Mouse (Mus musculus) cerebellum, adult 18-20 months (tissue): ENCODE data around the gene Fam214a.

ENCODE experiments used
- DNase-seq, 2 experiments: peaks; one replicate each; pipeline ENCODE4 v3.0.0; 2021

Fam214a gene

DNA sequence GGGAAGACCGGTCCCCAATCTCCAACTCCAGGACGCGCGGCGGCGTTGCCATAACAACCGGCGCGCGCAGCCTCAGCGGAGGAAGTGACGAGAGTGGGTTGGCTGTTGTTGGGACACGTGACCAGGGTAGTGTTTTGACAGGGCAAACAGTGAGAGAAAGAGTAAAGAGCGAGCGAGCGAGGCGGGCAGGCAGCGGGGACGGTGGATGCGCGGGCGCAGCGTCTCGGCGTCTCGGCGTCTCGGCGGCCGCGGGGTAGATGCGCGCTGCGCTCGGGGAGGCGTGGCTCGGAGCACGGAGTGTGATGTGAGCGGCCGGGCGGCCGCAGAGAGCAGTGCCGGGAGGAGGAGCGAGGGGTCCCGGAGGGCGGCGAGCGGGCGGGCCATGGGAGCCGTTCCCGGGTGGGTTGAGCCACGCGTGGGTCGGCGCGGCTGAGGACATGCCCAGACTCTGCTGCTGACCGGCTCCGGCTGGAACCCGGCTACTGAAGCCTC, at the start of gene Fam214a:
Gene Fam214a, plus strand, starts transcription at position 129 of the 492 bp plus-strand sequence.
- peak; percentile 93 to 96 for DNase-seq

DNA sequence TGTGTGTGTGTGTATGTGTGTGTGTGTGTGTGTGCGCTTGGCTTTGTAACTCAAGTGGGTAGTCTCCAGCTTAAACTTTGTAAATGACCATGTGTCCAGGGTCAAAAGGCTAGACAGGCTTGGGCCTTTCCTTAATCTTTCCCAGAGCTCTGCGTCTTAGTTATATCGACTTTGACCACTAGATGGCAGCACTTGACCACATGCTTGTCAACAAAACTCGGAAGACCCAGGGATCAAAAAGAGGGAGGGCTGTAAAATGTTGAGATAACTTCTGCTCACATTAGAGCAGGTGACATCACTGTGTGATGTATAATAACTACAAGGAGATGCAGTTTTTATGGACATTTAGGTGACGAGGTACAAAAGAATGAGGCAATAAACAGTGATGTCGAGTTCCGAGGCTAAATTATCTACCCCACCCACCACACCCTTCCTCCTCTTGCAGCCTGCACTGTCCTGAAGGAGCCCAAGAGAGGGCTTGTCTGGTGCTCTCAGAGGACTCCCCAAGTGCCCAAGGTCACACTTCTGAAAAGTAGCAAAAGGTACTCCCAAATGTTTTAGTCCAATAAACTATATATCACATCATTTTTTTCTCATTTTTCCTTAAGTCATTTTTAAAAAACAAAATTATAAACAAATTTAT, 47.7 kb upstream of the Fam214a start:
- peak; percentile 70 to 78 for DNase-seq

DNA sequence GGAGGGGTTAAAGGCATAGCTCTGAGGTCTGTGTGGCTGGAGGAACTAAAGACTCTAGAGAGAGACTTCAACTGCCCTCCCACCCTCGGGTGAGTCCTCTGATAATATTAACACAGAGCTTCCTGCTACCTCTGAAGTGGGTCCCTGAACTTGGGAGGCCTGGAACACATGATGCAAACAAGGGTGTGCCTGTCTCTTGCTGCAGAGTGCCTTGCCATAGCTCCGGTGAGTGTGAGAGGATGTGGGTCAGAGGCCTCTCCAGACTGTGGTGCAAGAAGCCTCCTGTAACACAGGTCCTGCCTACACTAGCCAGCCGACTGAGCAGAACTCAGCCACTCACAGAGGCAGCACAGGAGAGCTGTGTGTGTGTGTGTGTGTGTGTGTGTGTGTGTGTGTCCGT, 45.7 kb upstream of the Fam214a start:
- no peak for DNase-seq

DNA sequence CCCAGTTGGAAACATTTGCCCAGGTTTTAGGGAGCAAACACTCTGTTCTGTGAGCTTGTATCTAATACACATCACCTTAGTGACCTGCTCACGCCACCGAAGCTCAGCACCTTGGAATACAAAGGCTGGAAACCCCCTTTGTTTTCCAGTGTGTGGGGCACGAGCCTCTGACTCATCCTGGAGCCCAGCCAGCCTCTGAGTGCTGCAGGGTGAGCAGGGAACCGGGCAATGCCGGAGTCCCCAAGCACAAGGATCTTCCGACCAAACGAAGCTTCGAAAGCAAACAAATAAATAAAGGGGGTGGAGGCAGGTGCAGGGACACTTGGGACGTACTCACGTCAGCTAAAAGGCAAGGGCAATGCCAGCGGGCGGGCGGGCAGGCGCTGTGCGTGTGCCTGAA, 43.4 kb upstream of the Fam214a start:
- peak; percentile 16 to 19 for DNase-seq

DNA sequence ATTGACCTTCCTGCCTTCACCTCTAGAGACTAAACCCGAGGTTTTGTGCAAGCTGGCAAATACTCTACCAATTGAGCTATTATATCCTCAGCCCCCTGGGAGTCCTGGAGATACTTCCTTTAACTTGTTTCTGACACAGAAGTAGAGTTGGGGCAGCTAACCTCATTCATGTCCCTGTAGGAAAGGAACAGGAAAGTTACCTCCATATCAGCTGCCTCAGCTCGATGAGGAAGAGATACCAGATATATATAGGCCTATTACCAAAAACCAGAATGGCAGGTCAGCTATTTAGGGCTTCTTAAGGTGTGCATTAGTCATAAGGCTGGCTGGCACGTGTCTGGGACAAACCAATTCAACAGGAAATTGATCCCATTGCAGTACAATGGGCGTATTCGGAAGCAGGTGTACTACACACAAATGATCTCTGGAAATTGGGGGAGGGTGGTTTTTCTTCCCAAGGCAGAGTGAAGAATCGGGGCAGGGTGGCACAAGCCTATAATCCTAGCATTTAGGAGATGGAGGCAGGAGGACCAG, 42.4 kb upstream of the Fam214a start:
- DNase-seq = no peak

DNA sequence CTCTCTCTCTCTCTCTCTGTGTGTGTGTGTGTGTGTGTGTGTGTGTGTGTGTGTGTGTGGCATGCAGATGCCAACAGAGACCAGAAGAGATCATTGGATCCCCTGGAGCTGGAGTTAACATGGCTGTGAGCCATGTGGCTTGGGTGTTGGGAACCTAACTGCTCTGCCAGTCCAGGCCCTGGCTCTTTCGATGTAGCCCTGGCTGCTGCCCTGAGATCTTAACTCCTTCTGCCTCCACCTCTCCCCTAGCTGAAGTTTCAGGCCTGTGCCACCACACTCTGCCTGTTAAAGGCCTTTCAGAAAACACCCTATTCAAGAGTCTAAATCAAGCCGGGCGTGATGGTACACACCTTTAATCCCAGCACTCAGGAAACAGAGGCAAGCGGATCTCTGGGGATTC, 41.3 kb upstream of the Fam214a start:
- DNase-seq = no peak

DNA sequence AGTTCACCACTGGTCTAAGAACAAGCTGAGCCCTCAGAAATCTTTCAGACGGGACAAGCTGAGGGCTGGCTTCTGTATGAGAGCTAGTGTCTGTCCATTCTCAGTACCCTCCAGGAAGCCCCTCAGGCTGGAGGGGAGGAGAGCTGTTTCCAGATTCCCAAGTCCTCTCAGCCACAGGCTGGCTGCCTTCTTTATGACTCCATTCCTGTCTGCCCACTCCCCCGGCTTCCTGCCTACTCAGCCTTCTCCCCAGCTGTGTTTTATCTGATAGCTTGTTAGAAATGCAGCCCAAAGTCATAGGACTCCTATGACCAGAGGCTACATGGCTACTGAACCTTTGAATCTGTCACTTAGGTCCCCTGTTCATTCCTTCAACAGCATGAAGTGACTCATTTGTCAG, 40.8 kb upstream of the Fam214a start:
- no peak for DNase-seq

DNA sequence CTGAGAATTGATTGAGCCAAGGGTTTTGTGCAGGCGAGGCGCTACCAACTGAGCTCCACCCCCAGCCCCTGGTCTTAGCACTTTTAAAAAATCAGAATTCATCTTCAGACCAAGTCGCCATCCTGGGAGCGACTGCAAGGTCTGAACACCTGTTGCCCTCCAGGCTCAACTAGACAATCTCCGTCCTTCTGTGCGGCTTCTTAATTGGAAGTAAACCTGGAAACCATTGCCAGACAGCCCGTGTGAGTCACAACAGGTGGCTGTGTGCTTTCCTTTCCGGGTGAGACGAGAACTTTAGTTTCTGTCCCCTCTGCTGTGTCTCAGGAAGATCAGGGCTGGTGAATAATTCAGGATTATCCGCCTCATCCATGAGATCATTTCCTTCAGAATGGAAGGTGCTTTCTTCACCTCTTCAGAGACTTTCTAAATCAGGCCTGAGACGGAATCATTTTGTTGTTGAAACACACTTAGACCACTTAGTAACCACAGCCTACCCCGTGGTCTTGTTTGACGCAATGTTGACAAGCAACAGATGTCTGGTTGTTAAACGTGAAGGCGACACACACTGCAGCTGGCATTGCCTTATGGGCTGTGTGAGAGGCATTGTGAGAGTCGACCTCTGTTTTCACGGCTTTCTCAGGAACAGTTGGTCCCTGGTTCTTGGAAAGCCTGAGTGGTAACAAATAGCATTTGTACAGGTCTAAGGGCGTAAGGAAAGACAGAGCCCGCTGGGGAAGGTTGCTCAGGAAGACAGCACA, 39.9 kb upstream of the Fam214a start:
- no peak for DNase-seq

DNA sequence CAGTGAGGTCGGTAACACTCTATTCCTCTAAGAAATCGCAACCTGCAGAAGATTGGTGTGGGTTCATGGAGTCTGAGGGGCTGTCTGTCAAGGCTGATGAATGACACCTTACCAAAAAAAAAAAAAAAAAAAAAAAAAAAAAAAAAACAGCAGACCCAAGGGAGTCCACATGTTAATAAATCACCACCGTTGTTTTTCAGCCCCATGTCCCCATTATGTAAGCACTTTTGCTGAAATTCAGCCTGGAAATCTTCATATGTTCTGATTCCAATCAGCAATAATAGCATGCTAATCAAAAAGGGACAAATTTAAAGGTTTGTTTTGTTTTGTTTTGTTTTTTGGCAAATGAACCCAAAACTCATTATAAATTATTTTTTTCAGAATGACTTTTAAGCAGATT, 37.1 kb upstream of the Fam214a start:
- no peak for DNase-seq

DNA sequence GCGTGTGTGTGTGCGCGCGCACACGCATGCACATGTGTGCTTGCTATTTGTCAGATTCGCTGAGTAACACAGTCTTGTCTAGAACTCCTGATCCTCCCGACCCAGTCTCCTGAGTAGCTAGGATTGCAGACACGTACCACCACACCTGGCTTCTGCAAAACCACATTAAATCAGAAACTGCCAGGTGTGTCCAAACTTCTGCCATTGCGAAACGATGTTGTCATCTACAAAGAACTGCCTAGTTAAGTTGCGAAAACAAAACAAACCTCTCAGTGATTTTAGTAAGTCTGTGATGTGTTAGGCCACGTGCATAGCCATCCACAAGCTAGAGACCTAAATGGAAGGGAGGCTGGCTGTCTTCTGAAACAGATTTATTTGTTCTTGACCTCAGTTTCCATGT, 32.2 kb upstream of the Fam214a start:
- DNase-seq = no peak

DNA sequence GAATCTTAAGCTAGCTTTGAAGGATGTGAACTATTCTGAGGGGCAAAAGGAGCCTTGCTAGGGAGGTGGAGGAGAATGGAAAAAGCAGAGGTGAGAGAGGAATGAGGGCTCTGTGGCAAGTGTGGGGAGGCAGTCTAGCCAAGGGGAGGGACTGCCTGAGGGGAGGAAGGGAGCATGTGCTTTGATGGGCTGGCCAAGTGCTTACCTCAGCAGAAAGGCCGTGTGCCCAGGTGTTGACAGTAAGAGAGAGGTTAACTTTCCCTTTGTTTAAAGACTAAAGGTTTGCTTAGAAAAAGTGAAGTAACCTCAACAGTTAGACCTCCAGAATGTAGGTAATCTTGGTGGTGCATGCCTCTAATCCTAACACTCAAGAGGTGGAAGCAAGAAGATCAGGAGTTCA, 31.3 kb upstream of the Fam214a start:
- DNase-seq = no peak

DNA sequence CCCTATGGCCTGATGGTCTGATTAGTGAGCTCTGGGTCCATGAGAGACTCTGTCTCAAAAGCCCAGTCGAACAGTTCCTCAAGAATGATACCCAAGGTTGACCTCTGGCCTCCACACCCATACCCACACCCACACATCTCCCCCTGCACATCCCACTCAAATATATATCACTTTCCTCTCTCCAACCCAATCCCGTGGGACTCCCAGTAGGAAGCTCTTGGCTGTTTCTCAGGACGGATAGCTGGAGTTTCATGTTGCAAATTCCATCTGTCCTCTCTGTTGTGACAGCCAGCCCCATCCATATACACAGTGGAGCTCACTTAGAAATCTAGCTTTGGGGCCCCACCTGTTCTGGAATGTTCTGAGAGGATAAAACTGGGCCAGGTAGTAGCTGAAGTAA, 29.8 kb upstream of the Fam214a start:
- DNase-seq = no peak

DNA sequence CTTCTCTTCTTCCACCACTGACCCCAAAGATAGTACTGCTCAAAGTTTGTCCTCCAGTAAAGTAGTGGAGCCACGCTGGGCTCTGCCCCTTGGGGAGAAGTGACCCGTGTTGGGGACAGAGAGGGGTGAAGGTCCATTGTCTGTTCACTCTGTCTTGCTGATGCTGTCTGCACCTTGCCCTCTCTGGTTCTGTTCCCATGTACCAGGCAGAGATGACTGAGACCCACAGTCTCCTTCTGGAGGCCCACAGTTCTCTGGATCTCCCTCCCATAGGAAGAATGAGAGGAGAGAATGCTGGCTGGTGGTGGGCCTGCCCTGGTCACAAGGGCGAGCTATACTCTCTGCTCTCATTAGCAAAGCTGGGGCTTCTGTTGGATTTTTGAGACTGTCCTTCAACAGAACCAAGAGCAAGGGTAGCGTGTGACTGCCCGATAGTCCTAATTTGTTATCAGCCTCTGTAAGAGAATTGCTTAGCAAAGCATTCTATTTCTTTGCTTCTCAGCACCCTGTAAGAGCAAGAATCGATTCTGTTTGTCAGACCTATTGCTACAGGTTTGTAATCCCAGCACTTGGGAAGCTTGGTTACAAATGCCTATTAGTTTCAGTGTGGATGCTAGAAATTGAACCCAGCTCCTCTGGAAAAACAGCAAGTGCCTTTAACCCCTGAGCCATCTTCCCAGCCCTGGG, 29.2 kb upstream of the Fam214a start:
- DNase-seq = no peak

DNA sequence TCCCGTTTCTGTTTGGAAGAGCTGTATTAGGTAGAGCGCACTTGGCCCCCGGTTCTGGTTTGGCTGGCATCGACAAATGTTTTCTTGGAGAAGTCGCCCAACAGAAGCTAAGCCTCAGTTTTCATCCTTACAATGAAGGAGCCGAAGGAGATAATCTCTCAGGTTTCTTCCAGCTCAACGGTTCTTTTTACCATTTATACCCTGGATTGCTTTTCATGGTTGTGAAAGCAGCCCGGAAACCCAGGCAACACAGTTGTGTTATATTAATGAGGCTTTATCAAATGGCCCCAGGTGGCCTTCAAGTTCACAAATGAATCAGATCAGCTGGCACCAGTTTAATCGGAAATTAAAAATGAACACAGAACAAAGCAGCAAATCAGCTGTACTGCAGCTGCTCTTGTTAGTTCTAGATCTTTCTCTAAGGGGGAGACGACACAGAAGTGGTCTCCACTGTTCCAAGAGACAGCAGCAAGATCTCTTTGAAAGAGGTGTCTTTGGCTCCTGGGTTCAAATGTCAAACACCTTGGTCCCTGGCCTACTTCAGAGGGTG, 27.4 kb upstream of the Fam214a start:
- DNase-seq = no peak

DNA sequence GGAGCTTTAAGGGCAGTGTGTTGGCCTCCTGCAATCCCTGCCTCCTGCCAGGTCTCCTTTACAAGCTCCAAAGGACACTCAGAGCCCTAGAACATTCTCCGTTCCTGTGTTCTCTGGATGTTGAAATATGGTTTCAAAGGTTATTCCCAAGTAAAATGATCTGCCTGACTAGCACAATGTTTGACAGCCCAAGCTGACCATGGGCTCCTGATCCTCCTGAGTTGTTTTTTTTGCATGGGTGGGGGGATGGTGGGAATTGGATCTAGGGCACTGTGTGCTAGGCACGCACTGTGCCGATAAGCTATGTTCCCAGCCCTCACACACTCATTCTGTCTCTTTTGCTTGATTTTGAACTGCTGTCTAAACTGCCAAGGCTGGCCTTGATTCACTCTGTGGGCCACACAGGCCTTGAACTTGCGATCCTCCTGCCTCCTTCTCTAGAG, 22.7 kb upstream of the Fam214a start:
- DNase-seq = no peak

DNA sequence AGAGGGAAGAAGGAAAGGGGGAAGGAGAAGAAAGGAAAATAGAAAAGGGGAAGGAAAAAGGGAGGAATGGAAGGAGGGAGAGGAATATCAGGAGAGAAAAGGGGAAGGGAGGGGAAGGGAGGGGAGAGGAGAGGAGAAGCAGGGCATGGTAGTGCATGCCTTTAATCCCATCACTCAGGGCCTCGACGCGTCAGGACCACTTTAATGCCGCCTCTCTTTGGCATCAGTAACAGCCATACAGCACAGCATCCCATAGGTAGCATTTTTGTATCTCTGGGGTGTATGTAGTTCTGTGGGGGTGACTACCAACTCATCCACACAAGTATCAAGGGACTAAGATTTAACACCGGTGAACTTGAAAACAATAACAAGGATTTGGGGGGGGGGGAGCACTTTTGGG, 22.0 kb upstream of the Fam214a start:
- DNase-seq = no peak

DNA sequence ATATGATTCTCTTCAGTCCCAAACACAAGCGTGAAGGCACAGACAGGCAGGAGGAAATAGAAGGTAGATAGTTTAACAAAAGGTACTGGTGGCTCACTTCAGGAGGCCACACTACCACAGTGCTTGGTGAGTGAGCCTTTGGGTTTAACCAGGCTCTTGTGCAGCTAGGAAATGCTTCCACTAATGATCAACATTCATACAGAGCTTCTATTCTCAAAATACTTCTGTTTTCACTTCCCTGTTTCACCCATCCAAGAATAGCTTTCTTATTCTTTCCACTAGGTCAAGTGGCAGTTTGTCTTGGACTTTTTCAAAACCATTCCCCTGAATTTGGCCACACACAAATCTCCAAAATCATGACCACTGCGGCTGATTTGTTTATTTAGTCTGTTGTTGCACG, 17.4 kb upstream of the Fam214a start:
- DNase-seq = no peak

DNA sequence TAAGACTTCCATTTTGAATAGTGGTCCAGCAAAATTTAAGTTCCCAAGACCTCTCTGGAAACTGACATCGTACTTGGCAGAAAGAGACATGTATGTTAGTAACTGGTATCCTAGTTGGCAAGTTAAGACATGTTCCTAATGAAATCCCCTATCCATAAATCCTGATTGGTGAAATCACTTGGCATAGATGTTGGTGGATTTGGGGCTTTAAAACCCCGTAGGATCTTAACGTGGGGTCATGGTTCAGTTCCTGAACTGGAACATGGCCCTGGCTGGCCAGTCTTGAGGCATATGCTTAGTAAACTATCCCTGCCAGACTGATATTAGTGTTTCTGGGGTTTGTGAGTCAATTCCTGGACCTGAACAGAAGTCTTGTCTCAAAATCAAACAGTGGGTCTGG, 14.9 kb upstream of the Fam214a start:
- no peak for DNase-seq

DNA sequence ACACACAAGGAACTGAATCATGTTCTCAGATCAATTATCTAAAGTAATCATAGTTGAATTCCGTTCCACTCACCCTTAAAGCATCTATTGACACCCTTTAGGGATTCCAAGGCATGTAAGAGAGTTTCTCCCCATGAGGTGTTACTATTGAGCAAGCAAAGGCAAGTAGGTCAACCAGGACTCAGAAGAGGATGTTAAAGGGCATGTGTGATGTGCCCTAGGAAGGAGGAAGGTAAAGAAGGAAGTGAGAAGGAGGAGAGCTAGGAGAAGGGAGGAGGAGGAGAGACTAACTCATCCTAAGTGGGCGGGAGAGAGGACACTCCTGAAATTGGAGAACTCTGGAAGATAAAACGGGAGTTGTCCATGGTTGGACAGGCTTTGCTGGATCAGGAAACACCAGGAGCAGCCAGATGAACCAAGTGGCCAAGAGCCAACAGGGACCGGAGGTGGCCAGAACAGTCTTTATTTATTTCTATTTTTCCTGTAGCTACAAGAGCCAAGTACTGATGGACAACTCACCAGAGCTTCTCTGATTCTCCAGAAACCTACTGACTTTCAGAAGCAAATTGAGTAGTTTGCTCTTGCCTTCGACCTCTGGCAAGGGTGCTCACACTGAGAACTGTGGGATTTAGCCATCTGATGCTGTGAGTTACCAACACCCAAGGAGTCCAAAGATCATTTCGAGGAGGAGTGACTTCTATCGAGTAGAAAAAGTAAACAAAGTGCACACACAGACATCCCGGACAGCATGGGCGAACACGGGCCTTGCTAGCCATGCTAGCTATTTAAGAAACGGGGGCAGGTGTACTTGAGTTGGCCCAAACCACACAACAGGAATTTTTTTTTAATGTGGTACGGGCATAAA, 13.8 kb upstream of the Fam214a start:
- DNase-seq = peak in 1 of 2 experiments; percentile 6

DNA sequence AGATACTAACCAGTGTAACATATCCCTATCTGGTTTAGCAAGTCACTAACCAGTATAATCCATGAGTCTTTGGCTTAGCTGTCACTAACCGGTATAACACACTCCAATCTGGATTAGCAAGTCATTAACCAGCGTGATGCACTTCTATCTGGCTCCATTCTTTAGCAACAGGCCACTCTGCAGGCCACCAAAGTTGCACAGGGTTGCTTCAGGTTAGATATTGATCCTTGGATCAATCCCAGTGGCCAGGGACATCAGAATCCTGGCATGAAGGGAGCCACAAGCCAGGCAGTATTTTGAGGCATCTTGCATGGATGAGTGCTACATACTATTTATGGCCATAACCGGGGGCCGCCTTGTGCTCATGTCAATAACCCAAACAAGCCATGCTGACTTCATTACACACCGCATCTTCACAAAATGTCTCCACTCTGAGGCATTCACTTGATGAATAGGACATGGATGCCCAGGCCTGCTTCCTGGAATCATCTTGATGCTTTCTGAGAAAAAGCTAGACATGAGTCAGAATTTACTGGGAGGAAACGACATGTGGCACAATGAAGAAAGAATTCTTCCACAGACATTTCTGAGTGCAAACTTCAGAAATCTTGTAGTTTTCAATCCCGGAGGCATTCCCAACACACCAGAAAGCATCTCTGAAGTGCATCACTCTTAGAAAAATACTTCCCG, 5.8 kb upstream of the Fam214a start:
- no peak for DNase-seq

DNA sequence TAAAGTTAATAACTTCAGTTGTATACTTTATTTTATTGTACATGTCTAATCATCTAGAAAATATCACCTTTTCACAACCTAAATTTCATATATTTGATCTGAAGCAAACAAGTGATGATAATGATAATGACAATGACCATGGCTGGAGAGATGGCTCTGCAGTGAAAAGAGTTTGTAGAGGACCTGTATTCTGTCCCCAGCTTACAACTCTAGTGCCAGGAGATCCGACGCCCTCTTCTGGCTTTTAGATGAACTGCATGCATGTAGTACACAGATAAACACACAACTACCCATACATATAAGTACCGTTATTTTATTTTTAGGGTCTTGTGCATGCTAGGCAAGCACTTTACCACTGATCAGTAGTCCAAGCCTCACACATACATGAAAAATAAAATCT, 1.2 kb upstream of the Fam214a start:
- no peak for DNase-seq

DNA sequence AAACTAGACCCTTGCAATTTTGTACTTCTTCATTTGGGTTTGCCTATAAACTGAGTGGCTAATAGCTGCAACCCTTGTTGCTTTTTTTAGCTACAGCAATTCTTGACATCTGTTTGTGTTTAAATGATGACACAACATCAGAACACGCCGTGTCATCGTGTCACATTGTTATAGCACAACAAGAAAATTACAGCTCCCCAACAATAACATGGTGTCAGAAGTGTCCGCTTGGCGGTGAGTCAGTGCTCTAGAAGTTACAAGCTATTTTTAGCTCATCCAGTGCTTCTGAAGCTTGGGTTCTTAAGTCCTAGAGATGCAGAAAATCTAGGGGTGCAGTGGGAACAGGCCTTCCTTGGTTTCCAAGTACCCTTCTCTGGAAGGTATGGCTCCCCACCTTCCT, 578 bp upstream of the Fam214a start:
- DNase-seq = no peak
